Mouse (Mus musculus): ENCODE measurements around the gene Zdhhc17. TPM values are rescaled to one million over a fixed set of nuclear protein-coding genes. Genes with fewer than 3 reads are reported as not detected.

Gene Zdhhc17
- polyA plus RNA-seq, 1 experiment from 2014 or later, result 29.8 TPM

DNA sequence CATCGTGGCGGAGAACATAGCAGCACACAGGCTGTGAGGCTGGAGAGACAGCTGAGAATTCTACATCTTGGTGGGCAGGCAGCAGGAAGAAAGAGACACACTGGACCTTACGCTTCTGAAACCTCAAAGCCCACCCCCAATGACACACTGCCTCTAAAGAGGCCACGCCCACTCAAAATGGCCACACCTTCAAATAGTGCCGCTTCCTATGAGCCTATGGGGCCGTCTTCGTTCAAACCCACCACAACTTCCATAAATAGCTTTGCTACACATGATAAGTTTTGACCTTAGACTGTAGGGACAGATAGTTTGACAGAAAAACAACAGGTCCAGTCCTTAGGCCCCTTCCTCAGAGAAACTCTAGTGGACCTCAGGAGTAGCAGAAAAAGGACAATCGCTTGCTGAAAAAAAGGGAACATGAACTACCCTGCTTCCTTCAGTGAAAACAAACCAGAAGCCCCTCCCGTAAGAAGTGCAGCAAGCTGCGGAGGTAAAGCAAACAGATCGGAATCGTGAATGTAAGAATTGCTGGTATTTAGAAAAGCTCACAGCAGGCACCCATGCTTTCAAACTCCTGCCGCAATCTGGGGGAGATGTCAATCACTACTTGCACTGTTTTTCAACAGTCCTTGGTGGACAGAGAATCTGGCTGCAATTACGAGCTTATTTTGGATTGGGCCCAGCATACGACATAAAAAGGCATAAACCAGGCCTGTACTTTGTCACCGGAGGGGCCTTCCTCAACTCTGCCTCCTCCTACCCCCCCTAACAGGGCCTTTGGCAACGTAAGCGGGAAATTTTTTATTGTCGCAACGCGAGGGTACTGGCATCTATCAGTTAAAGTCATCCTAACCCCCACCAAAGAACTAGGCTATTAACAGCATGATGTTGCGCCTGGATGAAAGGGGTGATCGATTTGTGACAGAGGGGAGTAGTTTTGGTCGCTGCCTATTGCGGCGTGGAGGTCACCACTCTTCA, 91.2 kb downstream of the Zdhhc17 start:
- peak overlapping the region; percentile 98 for H3K27ac ChIP-seq
- 16% methylated on average over 26 of the region's 26 CpGs for WGBS
- peak overlapping the region; percentile 87; the same call in 1 of the 2 replicates for H3K9ac ChIP-seq
- peaks cover 42% of the 10 kb centered on the region for H3K4me1 ChIP-seq
- H3K9me3 ChIP-seq, result no peaks in the 10 kb centered on the region
- ATAC-seq (ENCODE audit: insufficient number of reproducible peaks, insufficient read depth, low FRiP score, low TSS enrichment, low read depth), result no peak
- H3K36me3 ChIP-seq, result no peaks in the 10 kb centered on the region
- H3K4me2 ChIP-seq, result peak overlapping the region; percentile 90
- H3K4me3 ChIP-seq, result peak overlapping the region; percentile 72
- no peaks in the 10 kb centered on the region for H3K27me3 ChIP-seq

DNA sequence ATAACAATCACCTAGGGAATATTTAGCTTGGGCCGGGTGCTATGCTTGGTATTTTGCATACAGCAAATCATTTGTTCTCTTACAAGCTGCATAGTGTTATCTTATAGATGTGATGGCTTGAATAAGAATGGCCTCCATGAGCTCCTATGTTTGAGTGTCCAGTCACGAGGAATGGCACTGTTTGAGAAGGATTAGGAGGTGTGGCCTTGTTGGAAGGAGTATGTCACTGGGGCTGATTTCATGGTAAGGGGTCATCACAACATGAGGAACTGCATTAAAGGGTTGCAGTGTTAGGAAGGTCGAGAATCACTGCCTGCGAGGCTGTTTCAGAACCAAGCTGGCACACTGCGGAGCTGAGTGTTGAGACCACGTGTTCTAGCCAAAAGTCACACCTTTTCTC, 92.4 kb downstream of the Zdhhc17 start:
- 85% methylated on average over 6 of the region's 6 CpGs for WGBS
- peaks cover 39% of the 10 kb centered on the region for H3K4me1 ChIP-seq
- no peaks in the 10 kb centered on the region for H3K27me3 ChIP-seq
- no peaks in the 10 kb centered on the region for H3K9me3 ChIP-seq
- H3K4me2 ChIP-seq, result no peak overlapping the region
- H3K9ac ChIP-seq, result no peak overlapping the region
- no peak overlapping the region for H3K27ac ChIP-seq
- no peak for ATAC-seq (ENCODE audit: insufficient number of reproducible peaks, insufficient read depth, low FRiP score, low TSS enrichment, low read depth)
- H3K36me3 ChIP-seq, result no peaks in the 10 kb centered on the region
- no peak overlapping the region for H3K4me3 ChIP-seq

DNA sequence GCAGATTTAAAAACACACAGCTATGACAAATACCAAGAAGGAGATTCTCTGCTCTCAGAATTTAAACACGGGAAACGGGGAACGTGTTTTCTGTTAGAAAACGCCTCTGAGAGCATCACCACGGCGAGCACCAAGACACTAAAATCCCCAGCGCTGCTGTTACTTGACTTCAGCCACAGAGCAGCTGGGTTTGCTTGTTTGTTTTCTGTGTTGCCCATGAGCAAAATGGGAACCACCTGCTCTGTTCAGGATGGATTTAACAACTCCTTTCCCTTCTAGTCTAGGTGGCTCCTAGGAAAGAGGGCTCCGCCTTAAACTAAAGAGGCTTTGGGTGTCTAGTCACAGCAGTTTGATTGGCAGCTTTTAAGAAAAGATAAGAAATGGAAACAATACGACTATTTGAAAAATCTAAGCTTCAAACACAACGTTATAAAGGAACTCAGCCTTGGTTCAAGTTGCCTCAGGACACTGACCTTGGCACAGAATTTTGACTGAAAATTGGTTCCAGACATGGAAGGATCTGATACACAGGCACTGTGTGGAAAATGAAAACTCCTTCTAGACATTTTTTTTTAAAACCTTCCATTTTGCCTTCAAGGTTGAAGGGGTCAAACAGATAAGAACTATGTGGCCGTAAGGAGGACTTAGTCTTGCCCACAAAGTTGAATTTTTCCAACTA, 93.1 kb downstream of the Zdhhc17 start:
- Histone ChIP-seq H3K4me2 (peak overlapping the region; percentile 27), H3K27ac (no peak overlapping the region), H3K4me1 (peaks cover 31% of the 10 kb centered on the region), H3K27me3 (no peaks in the 10 kb centered on the region), H3K9me3 (no peaks in the 10 kb centered on the region), H3K36me3 (no peaks in the 10 kb centered on the region), H3K9ac (no peak overlapping the region), H3K4me3 (no peak overlapping the region)
- WGBS, result 19% methylated on average over 11 of the region's 11 CpGs
- no peak for ATAC-seq (ENCODE audit: insufficient number of reproducible peaks, insufficient read depth, low FRiP score, low TSS enrichment, low read depth)

DNA sequence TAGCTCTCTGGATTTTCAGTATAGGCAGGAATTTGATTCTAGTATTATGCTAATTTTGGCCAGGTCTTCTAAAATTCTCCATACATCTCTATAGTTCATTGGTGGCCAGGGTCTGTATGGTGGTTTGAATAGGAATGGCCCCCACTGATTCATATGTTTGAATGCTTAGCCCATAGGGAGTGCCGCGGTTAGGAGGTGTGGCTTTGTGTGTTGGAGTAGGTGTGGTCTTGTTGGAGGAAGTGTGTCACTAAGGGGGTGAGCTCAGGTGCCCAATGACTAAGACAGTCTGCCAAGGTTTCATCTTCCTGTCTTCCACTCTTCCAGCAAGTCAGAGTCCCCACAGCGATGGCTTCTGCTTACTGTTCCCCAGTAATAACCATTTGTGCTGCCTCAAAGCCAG, 106.1 kb downstream of the Zdhhc17 start:
- Histone ChIP-seq H3K4me1 (no peaks in the 10 kb centered on the region), H3K4me3 (no peak overlapping the region), H3K27me3 (no peaks in the 10 kb centered on the region), H3K9me3 (no peaks in the 10 kb centered on the region), H3K9ac (no peak overlapping the region), H3K36me3 (no peaks in the 10 kb centered on the region), H3K27ac (no peak overlapping the region), H3K4me2 (no peak overlapping the region)
- no peak for ATAC-seq (ENCODE audit: insufficient number of reproducible peaks, insufficient read depth, low FRiP score, low TSS enrichment, low read depth)
- WGBS, result 92% methylated on average over 3 of the region's 3 CpGs

DNA sequence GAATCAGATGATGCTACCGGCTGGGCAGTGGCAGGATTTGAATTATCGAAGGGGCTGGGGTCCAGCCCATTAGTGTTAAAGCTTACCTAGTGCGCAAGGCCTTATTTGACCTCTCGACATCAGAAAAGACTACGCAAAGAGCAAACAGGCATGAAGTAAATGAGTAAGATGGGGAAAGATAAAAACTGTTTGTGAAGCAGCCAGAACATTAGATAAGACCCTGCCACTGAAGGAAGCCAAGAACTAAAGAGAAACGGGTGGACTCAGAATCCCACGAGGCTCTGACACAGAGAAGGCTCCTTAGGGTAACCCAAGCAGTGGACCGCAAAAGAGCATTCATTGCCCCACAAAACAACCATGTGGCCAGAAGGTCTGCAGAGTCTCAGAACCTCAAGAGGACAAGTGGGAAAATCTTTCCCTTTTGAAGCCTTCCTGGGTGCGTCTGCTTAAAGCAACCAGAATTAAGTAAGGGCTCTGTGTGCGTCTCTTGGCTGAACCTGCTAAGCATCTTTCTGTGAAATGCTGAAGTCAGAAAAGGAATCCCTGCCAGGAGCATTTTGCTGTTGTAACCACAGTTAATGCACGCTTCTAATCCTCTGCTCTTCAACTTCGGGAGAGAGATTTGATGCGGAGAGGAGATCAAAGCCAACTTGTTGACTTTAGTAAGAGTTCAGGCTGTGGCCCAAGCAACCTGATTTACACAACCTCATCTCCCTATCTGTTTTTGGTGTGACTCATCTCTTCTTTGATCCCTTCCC, 110.0 kb downstream of the Zdhhc17 start:
- Histone ChIP-seq H3K9me3 (0 out of 2 replicates have a peak, but pooled peaks cover 3% of the 10 kb centered on the region), H3K4me2 (no peak overlapping the region), H3K36me3 (no peaks in the 10 kb centered on the region), H3K4me1 (no peaks in the 10 kb centered on the region), H3K27me3 (no peaks in the 10 kb centered on the region), H3K27ac (no peak overlapping the region), H3K4me3 (no peak overlapping the region), H3K9ac (no peak overlapping the region)
- no peak for ATAC-seq (ENCODE audit: insufficient number of reproducible peaks, insufficient read depth, low FRiP score, low TSS enrichment, low read depth)
- WGBS, result 50% methylated on average over 13 of the region's 13 CpGs

Other genes starting within 250 kb of the Zdhhc17 start
- 149 and 155 TPM in 2 replicates for gene Csrp2, start 90.4 kb downstream of the Zdhhc17 start, polyA plus RNA-seq (2015; fragmentation: Nextera tagmentation; extraction: Ambion mirVana)
- gene Osbpl8, start 154.6 kb upstream of the Zdhhc17 start, polyA plus RNA-seq (2015; fragmentation: Nextera tagmentation; extraction: Ambion mirVana), result 13.1 and 13.7 TPM in 2 replicates